Mouse (Mus musculus): ENCODE data around the gene Dek.

Gene Dek

GRCm38 (mm10) chr13:47050009-47050408 lies 56.0 kb downstream of the Dek start:
- no peak for DNase-seq

GRCm38 (mm10) chr13:47047996-47048395 lies 58.0 kb downstream of the Dek start:
- peak; percentile 48 to 73 for DNase-seq

- DNase-seq = peak; percentile 59 to 74
Measured at GRCm38 (mm10) chr13:47044617-47044947, 61.4 kb downstream of the Dek start, which contains the start of gene Tpmt. Gene Tpmt (minus strand): TSS chr13:47044737.

GRCm38 (mm10) chr13:47043833-47044616 lies 62.0 kb downstream of the Dek start:
- no peak for DNase-seq

- DNase-seq = peak; percentile 99
Measured at GRCm38 (mm10) chr13:47043030-47043680, 62.8 kb downstream of the Dek start, which contains the start of gene Kdm1b. Gene Kdm1b (plus strand): TSS chr13:47043499.

GRCm38 (mm10) chr13:47042024-47042633 lies 63.9 kb downstream of the Dek start:
- DNase-seq = peak in 1 of 2 experiments; percentile 39

- DNase-seq = no peak
Measured at GRCm38 (mm10) chr13:47040061-47040460, 65.9 kb downstream of the Dek start.

GRCm38 (mm10) chr13:47037946-47038345 lies 68.1 kb downstream of the Dek start:
- DNase-seq = no peak

Data from kidney, postnatal 25 days (tissue).